Mouse (Mus musculus) spleen, postnatal 0 days (tissue): ENCODE results near the gene P2ry10. TPM values are rescaled to one million over a fixed set of nuclear protein-coding genes. Genes with fewer than 3 reads are reported as not detected.

Experiments used
- polyA plus RNA-seq: library from polyadenylated mRNA; unstranded; fragments of >200 nt; fragmentation: Nextera tagmentation; extraction: Ambion mirVana; gene quantifications from 2 replicates; pipeline ENCODE4 v1.2.1, GENCODE M21; 2015

P2ry10 gene
- 0.46 and 0.64 TPM in 2 replicates for polyA plus RNA-seq

GRCm38 (mm10) chrX:107088177-107088576 is at the start of gene P2ry10:
TSS of gene P2ry10 (plus strand) at chrX:107088492.

GRCm38 (mm10) chrX:107148681-107149080 is 60.4 kb downstream of the P2ry10 start, which contains the start of gene P2ry10b:
TSS of gene P2ry10b (plus strand) at chrX:107148927.

Other genes with a start within 250 kb of the P2ry10 start
- 1.3 and 1.7 TPM in 2 replicates for gene Rtl3, start 247.8 kb upstream of the P2ry10 start, polyA plus RNA-seq
- 2.2 and 3.7 TPM in 2 replicates for gene Lpar4, start 167.9 kb upstream of the P2ry10 start, polyA plus RNA-seq
- 1.3 and 2.2 TPM in 2 replicates for gene P2ry10b, start 60.4 kb downstream of the P2ry10 start, polyA plus RNA-seq
- 0.45 and 0.47 TPM in 2 replicates for gene Gpr174, start 167.4 kb downstream of the P2ry10 start, polyA plus RNA-seq